Mouse (Mus musculus) neural tube, embryonic 12.5 days (tissue): Measurements from ENCODE around the gene Sbno1. TPM values are rescaled to one million over a fixed set of nuclear protein-coding genes. Genes with fewer than 3 reads are reported as not detected.
"Not testable (repeated sequence)": the region's sequence is repeated elsewhere in the genome, so short reads cannot be mapped to it uniquely, and the experiment has no call there.

Experiments
- ATAC-seq: fragments of 200-750 bp; cut with Nextera tagmentation; 2 replicates; pipeline ENCODE4 v1.8.0; 2017; ENCODE audit warnings: low read depth, mild to moderate bottlenecking, moderate TSS enrichment, moderate library complexity; ENCODE audit not compliant: low FRiP score
- H3K27ac ChIP-seq: fragments of 300-500 bp; sonication (generic); 2 replicates; pipeline ENCODE4 v1.5.1; 2016
- H3K27me3 ChIP-seq: fragments of 300-500 bp; sonication (generic); replicated peaks from 2 replicates; pipeline ENCODE4 v1.6.1; 2016; ENCODE audit warnings: mild to moderate bottlenecking
- H3K36me3 ChIP-seq: fragments of 300-500 bp; sonication (generic); 2 replicates; pipeline ENCODE4 v1.6.1; 2016; ENCODE audit warnings: mild to moderate bottlenecking
- H3K4me1 ChIP-seq: fragments of 300-500 bp; sonication (generic); 2 replicates; pipeline ENCODE4 v1.6.1; 2016
- H3K4me2 ChIP-seq: fragments of 300-500 bp; sonication (generic); replicated peaks from 2 replicates; pipeline ENCODE4 v1.6.1; 2016; ENCODE audit warnings: mild to moderate bottlenecking
- H3K4me3 ChIP-seq: fragments of 300-500 bp; sonication (generic); 2 replicates; pipeline ENCODE4 v1.5.1; 2016
- H3K9ac ChIP-seq: fragments of 300-500 bp; sonication (generic); 2 replicates; pipeline ENCODE4 v1.6.1; 2016; ENCODE audit warnings: mild to moderate bottlenecking
- H3K9me3 ChIP-seq: fragments of 300-500 bp; sonication (generic); 2 replicates; pipeline ENCODE4 v1.6.1; 2016; ENCODE audit warnings: mild to moderate bottlenecking
- WGBS: fragments of 180-500 bp; shearing (Covaris S2); methylation state at CpG from one replicate; pipeline ENCODE4 v1.1.7; 2016; 5-methylcytosine and 5-hydroxymethylcytosine counted together
- polyA plus RNA-seq: library from polyadenylated mRNA; unstranded; fragments of >200 nt; fragmentation: Nextera tagmentation; extraction: Ambion mirVana; gene quantifications from 2 replicates; pipeline ENCODE4 v1.2.1, GENCODE M21; 2016

Sbno1 gene
- polyA plus RNA-seq, 1 experiment from 2014 or later = 108 TPM

DNA sequence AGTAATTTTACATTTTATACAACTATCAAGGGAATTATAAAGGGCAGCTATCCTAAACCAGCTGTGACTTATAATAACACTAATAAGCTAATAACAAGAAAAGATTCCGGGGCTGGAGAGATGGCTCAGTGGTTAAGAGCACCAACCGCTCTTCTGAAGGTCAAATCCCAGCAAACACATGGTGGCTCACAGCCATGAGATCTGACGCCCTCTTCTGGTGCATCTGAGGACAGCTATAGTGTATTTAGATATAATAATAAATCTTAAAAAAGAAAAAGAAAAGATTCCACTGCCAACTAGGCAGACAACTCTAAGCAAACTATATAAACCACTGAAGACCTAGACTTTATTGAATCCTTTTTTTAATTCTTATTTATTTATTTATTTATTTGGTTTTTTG, 15.0 kb downstream of the Sbno1 start:
- ATAC-seq = no peak
- H3K9ac ChIP-seq = no peak overlapping the region
- no peaks in the 10 kb centered on the region for H3K9me3 ChIP-seq
- H3K27ac ChIP-seq = no peak overlapping the region
- WGBS = 86% methylated on average over 3 of the region's 3 CpGs
- no peaks in the 10 kb centered on the region for H3K4me1 ChIP-seq
- peaks cover 55% of the 10 kb centered on the region for H3K36me3 ChIP-seq
- no peak overlapping the region for H3K4me2 ChIP-seq
- no peaks in the 10 kb centered on the region for H3K27me3 ChIP-seq
- H3K4me3 ChIP-seq = no peak overlapping the region

- H3K9me3 ChIP-seq = no peaks in the 10 kb centered on the region
- no peak overlapping the region for H3K27ac ChIP-seq
- no peaks in the 10 kb centered on the region for H3K4me1 ChIP-seq
- WGBS = 97% methylated on average over 7 of the region's 7 CpGs
- no peak overlapping the region for H3K4me3 ChIP-seq
- H3K4me2 ChIP-seq = no peak overlapping the region
- peaks cover 79% of the 10 kb centered on the region for H3K36me3 ChIP-seq
- no peak for ATAC-seq
- no peaks in the 10 kb centered on the region for H3K27me3 ChIP-seq
- H3K9ac ChIP-seq = no peak overlapping the region
These were observed 32.1 kb downstream of the Sbno1 start for GRCm38 (mm10) chr5:124393726-124394125.

- Histone ChIP-seq H3K27ac (no peak overlapping the region), H3K27me3 (no peaks in the 10 kb centered on the region), H3K4me2 (no peak overlapping the region), H3K4me1 (no peaks in the 10 kb centered on the region), H3K4me3 (no peak overlapping the region), H3K9ac (no peak overlapping the region), H3K36me3 (peaks cover 82% of the 10 kb centered on the region), H3K9me3 (no peaks in the 10 kb centered on the region)
- ATAC-seq = no peak
- 96% methylated on average over 4 of the region's 4 CpGs for WGBS
These were observed 33.4 kb downstream of the Sbno1 start for GRCm38 (mm10) chr5:124392412-124392811.

DNA sequence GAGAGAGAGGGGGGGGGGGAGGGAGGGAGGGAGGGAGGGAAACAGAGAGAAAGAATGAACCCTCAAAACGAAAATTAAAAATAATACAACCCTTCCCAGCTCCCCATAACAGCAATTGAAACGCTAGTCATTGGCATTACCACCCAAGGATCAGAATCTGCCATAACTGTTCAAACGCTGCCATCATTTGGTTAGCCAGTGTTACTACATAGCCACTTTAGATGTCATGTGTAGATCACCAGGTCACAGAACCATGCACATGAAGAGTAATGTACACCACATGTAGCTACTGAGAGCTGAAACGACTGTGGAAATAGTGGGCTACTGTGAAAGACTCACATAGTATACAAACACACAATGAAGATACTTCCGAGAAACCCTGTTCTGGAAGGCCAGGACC, 37.9 kb downstream of the Sbno1 start:
- no peak overlapping the region for H3K9ac ChIP-seq
- peaks cover 88% of the 10 kb centered on the region for H3K36me3 ChIP-seq
- ATAC-seq = no peak
- no peaks in the 10 kb centered on the region for H3K27me3 ChIP-seq
- no peaks in the 10 kb centered on the region for H3K9me3 ChIP-seq
- no peak overlapping the region for H3K4me3 ChIP-seq
- WGBS = 81% methylated on average over 5 of the region's 5 CpGs
- H3K4me1 ChIP-seq = no peaks in the 10 kb centered on the region
- no peak overlapping the region for H3K27ac ChIP-seq
- H3K4me2 ChIP-seq = no peak overlapping the region

GRCm38 (mm10) chr5:124380121-124380520, 45.7 kb downstream of the Sbno1 start:
- Histone ChIP-seq H3K27ac (no peak overlapping the region), H3K4me2 (no peak overlapping the region), H3K4me3 (no peak overlapping the region), H3K9ac (no peak overlapping the region), H3K9me3 (no peaks in the 10 kb centered on the region), H3K36me3 (peaks cover 77% of the 10 kb centered on the region), H3K27me3 (no peaks in the 10 kb centered on the region), H3K4me1 (no peaks in the 10 kb centered on the region)
- WGBS = 98% methylated on average over 1 of the region's 1 CpGs
- ATAC-seq = no peak

DNA sequence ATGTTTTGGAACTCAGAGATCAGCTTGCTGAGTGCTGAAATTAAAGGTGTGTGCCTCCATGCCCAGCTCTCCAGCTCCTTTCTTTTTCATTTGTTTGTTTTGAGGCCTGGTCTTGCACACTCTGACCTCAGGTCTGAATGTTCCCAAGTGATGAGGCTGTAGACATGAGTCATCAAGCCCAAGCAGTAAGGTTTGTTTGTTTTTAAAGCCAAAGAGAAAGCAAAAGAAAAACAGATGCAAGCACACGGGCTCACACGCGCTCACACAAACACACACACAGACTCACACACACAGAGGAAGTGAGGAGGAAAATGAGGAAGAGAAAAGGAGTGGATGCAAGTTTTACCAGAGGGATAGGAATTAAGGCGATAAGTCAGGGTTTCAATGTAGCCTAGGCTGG, 48.7 kb downstream of the Sbno1 start:
- ATAC-seq = no peak
- no peaks in the 10 kb centered on the region for H3K4me1 ChIP-seq
- H3K4me2 ChIP-seq = no peak overlapping the region
- H3K4me3 ChIP-seq = no peak overlapping the region
- WGBS = 92% methylated on average over 4 of the region's 4 CpGs
- H3K27me3 ChIP-seq = no peaks in the 10 kb centered on the region
- peaks cover 70% of the 10 kb centered on the region for H3K36me3 ChIP-seq
- no peak overlapping the region for H3K9ac ChIP-seq
- no peaks in the 10 kb centered on the region for H3K9me3 ChIP-seq
- H3K27ac ChIP-seq = no peak overlapping the region

DNA sequence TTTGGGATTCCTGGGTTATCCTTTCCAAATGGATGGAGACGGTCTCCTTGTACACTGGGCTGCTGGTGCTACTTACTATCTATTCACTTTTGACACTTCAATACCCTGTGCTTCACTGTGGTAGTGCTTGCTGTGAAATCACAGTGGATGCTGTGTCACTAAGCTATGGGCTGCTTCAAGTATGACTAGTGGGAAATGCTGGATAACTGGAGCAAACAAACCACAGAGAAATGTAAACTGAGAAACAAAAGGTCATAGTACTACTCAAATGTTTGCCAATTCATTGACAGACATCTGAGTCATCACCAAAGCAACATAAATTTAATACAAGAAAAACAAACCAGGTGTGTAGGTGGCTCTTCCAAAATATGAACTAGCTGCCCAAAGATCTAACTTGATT, 49.4 kb downstream of the Sbno1 start:
- H3K27ac ChIP-seq = no peak overlapping the region
- no peaks in the 10 kb centered on the region for H3K27me3 ChIP-seq
- ATAC-seq = no peak
- 97% methylated on average over 1 of the region's 1 CpGs for WGBS
- no peaks in the 10 kb centered on the region for H3K4me1 ChIP-seq
- no peak overlapping the region for H3K4me2 ChIP-seq
- no peak overlapping the region for H3K9ac ChIP-seq
- H3K9me3 ChIP-seq = no peaks in the 10 kb centered on the region
- H3K4me3 ChIP-seq = no peak overlapping the region
- H3K36me3 ChIP-seq = peaks cover 71% of the 10 kb centered on the region

- Histone ChIP-seq H3K4me2 (no peak overlapping the region), H3K9ac (no peak overlapping the region), H3K4me3 (no peak overlapping the region), H3K36me3 (peaks cover 81% of the 10 kb centered on the region), H3K27me3 (no peaks in the 10 kb centered on the region), H3K27ac (no peak overlapping the region), H3K9me3 (no peaks in the 10 kb centered on the region), H3K4me1 (no peaks in the 10 kb centered on the region)
- 96% methylated on average over 7 of the region's 7 CpGs for WGBS
- ATAC-seq = no peak
These were observed 51.5 kb downstream of the Sbno1 start for GRCm38 (mm10) chr5:124374298-124374697.

DNA sequence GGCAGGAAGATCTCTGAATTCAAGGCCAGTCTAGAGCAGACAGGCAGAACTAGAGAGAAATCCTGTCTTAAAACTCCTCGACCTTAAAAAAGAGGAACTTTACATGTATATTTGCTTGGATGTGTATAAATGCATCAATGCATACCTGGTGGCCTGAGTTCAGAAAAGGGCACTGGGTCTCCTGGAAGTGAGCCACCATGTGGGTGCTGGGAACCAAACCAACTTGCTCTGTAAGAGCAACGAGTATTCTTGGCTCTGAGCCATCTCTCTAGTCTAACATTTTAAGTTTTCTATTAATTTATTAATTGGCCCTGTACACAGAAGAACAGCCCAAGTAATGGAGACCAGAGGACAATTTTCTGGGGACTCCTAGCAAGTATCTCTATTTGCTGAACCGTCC, 59.1 kb downstream of the Sbno1 start:
- H3K4me2 ChIP-seq = no peak overlapping the region
- peaks cover 31% of the 10 kb centered on the region for H3K36me3 ChIP-seq
- no peak for ATAC-seq
- H3K9me3 ChIP-seq = no peaks in the 10 kb centered on the region
- no peaks in the 10 kb centered on the region for H3K27me3 ChIP-seq
- no peaks in the 10 kb centered on the region for H3K4me1 ChIP-seq
- H3K27ac ChIP-seq = no peak overlapping the region
- WGBS = 95% methylated on average over 3 of the region's 3 CpGs
- no peak overlapping the region for H3K4me3 ChIP-seq
- no peak overlapping the region for H3K9ac ChIP-seq

- Histone ChIP-seq H3K4me3 (no peak overlapping the region), H3K9me3 (no peaks in the 10 kb centered on the region), H3K4me2 (no peak overlapping the region), H3K9ac (no peak overlapping the region), H3K4me1 (no peaks in the 10 kb centered on the region), H3K27ac (no peak overlapping the region), H3K27me3 (no peaks in the 10 kb centered on the region), H3K36me3 (peaks cover 22% of the 10 kb centered on the region)
- no peak for ATAC-seq
- 87% methylated on average over 2 of the region's 2 CpGs for WGBS
These were observed 60.0 kb downstream of the Sbno1 start for GRCm38 (mm10) chr5:124365754-124366153.

DNA sequence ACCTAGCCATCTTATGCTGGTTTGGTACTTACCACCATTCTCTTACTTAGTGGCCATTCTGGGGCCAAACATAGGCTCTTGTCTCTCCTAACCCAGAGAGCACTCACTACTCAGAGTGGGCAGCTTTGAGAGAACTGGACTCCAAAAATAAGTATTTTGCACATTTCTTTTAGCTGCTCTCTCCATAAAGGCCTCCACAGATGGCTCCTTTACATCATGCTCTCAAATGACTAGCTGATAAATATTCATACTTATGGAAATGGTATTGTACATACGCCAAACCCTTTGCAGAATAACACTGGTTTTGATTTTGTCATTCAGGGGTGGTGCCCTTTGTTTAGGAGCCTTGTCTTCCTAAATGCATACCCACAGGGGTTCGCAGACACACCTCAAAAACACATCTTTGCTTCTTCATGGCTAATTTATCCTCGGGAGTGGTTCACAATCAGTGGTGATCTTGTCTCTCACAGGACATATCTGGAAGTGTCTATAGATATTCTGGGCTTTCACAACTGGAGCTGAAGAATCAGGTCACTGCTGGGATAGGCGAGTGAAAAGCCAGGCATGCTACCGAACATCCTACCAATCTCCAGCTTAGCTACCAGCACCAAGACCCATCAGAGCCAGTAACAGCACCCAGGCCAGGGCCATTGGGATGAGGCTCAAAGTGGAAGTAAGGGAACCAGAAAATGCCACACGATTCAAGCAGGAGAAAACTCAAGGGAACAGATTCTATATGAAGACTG, 61.5 kb downstream of the Sbno1 start:
- ATAC-seq = no peak
- H3K9me3 ChIP-seq = no peaks in the 10 kb centered on the region
- peaks cover 10% of the 10 kb centered on the region for H3K36me3 ChIP-seq
- H3K4me2 ChIP-seq = no peak overlapping the region
- WGBS = 89% methylated on average over 6 of the region's 6 CpGs
- no peaks in the 10 kb centered on the region for H3K4me1 ChIP-seq
- no peak overlapping the region for H3K27ac ChIP-seq
- no peaks in the 10 kb centered on the region for H3K27me3 ChIP-seq
- no peak overlapping the region for H3K4me3 ChIP-seq
- no peak overlapping the region for H3K9ac ChIP-seq

GRCm38 (mm10) chr5:124362982-124363381, 62.8 kb downstream of the Sbno1 start, which contains the start of gene Cdk2ap1:
Cdk2ap1 (minus strand) TSS chr5:124363082.
- not testable (repeated sequence) for H3K4me3 ChIP-seq, H3K4me2 ChIP-seq, H3K36me3 ChIP-seq, H3K4me1 ChIP-seq, H3K9ac ChIP-seq, H3K9me3 ChIP-seq, ATAC-seq, H3K27ac ChIP-seq, H3K27me3 ChIP-seq
- WGBS = 89% methylated on average over 5 of the region's 5 CpGs

DNA sequence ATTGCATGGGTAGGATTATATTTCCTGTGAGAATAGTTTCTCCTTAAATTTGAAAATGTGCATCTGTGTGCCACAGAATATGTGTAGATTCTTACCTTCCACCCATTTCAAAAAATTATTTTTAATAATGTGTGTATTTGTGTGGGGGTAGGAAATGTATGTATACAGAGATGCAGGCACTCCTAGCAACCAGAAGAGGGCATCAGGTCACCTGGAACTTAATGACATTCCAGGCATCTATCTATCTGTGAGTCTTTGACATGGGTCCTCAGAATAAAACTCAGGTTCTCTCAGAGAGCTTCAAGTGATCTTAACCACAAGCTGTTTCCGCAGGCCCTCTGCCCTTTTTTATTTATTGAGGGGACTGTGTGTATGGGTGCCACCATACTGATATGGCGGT, 66.2 kb downstream of the Sbno1 start:
- H3K9ac ChIP-seq = no peak overlapping the region
- H3K4me2 ChIP-seq = no peak overlapping the region
- no peaks in the 10 kb centered on the region for H3K9me3 ChIP-seq
- H3K36me3 ChIP-seq = no peaks in the 10 kb centered on the region
- no peaks in the 10 kb centered on the region; the same call in 1 of the 2 replicates for H3K4me1 ChIP-seq
- 75% methylated on average over 2 of the region's 2 CpGs for WGBS
- no peak for ATAC-seq
- H3K27me3 ChIP-seq = no peaks in the 10 kb centered on the region
- H3K4me3 ChIP-seq = no peak overlapping the region
- no peak overlapping the region for H3K27ac ChIP-seq
